Mouse (Mus musculus): ENCODE measurements at regions not wholly inside any gene's neighbourhood (a gene's known extent, or its start where the extent isn't known, plus 50 kb on each side); places are given as distances from the start of the nearest gene placed in this dataset.

DNA sequence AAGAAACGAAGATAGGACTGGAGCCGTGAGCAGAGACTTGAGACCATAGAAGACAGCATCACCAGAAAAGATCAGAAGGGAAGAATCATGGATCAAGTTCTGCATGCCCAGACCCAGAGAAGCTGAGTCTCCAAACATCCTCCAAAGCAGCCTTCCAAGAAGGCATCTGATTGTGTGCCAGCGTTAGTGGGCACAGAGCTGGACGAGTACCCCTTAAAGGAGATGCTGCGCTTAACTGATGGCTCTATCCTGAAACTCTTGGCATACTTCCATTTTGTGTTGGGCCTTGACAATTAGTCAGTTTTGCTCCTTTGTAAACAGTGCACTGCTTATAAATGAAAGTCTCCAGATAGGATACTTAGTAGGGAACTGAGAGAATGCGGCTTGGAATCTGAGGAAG, 119.8 kb downstream of the Il20rb start:
- no peak for TF ChIP-seq CTCF (IDR thresholded peaks at IDR 0.05; ENCODE audit: low read depth)
- no peak for TF ChIP-seq EP300 (IDR thresholded peaks at IDR 0.05; ENCODE audit: low read depth)

Measured in heart, postnatal 0 days (tissue).